Mouse (Mus musculus) heart, postnatal 14 days (tissue): Measurements from ENCODE around the gene Stx6. TPM values are rescaled to one million over a fixed set of nuclear protein-coding genes. Genes with fewer than 3 reads are reported as not detected.

Experiments
- DNase-seq, 2 experiments: peaks; one replicate each; pipeline ENCODE4 v3.0.0; 2021 to 2022
- intact Hi-C: fragments of 180-260 bp; cut with DNase I; formaldehyde crosslinking; loops from one replicate; pipeline ENCODE4 v1.15.1; 2025
- long read RNA-seq, 2 experiments: library from polyadenylated mRNA; stranded (forward); transcript quantifications; one replicate each; pipeline ENCODE4 v2.0.0; 2021
- total RNA-seq, 2 experiments: library from RNA; stranded (reverse); gene quantifications; 2 replicates each; pipeline ENCODE4 v1.2.3; 2021

Stx6 gene
- total RNA-seq, result 10 to 100 TPM; 32.1 to 35.9 TPM
- long read RNA-seq, experiment 1, full-length matches to known transcripts, result 49 of 55 reads
- long read RNA-seq, experiment 1, partial matches to known transcripts, result 2 of 55 reads
- long read RNA-seq, experiment 1, other reads (novel, unspliced or antisense), result 4 of 55 reads
- long read RNA-seq, experiment 2, full-length matches to known transcripts, result 56 of 61 reads
- long read RNA-seq, experiment 2, partial matches to known transcripts, result 0 of 61 reads
- long read RNA-seq, experiment 2, other reads (novel, unspliced or antisense), result 5 of 61 reads

GRCm38 (mm10) chr1:155158141-155158969, at the start of gene Stx6:
Gene Stx6 (plus strand): TSS chr1:155158715.
- DNase-seq, result peak; percentile 98 to 99
- intact Hi-C loops, result loop anchor here (2.0 to 5.0 kb wide), 2 partner anchors 60 to 111 kb away; partner anchors contain the start of gene Ier5

DNA sequence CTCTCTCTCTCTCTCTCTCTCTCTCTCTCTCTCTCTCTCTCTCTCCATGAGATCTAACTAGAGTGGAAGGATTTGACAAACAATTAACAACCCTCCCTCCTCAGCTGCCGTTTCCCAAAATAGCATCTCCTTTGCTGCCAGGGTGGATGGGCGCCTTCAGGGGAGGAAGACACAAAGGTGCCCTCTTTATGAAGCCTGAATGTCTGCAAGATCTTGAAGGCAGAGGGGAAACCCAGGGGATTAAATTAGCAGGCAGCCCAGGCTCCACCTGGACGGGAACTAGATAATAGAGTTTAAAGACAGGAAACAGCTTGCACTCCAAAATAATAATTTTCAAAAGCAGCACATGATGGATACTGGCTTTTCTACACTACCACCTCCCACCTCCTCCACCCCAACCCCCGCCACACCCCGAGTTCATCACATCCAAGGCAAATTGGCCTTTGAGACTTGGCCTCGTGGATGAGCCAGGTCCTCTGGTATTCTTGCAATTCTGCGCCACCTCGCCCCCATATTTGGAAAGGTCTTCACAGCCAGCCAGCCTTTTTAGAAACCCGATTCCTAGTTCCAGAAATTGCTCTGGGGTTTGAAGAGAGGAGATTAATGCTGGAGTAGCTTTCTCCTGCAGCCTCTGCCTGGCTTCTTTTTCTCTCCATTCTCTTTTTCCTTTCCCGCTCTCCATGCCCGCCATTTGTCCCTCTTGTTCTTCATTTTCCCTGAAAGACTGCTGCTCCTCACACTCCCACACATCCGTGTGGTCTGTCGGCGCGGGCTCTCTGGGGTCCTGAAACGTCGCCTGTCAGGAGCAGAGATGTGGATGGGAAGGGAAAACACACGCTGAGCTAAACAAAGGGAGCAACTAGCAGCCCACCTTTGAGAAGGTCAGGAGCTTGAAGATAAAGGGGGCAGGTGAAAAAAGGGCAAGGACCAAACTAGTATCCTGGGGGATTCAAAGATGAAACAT, 48.8 kb upstream of the Stx6 start:
- DNase-seq, result peak in 1 of 2 experiments; percentile 40
- intact Hi-C loops, result loop anchor here (10.0 kb wide), 1 partner anchor 175 kb away; no protein-coding TSS in a partner anchor

DNA sequence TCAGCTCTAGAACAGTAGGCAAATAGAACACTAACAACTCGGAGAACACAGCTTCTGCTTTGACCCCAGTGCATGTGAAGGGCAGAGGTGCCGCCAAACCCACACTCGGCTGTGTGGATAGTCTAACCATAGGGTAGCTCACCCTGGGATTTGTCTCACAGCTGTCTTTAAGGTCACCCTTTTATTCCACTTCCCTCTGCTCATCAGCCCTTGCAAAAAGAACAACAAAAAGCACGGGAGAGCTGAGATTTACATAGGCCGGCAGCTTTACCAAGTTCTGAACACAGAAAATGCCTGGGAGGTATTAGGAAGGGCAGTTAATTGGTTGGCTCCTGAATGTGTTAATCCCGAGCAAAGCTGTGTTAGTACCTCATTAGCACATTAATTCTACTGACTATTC, 47.0 kb upstream of the Stx6 start:
- intact Hi-C loops, result loop anchor here (10.0 kb wide), 1 partner anchor 173 kb away; no protein-coding TSS in a partner anchor
- no peak for DNase-seq

DNA sequence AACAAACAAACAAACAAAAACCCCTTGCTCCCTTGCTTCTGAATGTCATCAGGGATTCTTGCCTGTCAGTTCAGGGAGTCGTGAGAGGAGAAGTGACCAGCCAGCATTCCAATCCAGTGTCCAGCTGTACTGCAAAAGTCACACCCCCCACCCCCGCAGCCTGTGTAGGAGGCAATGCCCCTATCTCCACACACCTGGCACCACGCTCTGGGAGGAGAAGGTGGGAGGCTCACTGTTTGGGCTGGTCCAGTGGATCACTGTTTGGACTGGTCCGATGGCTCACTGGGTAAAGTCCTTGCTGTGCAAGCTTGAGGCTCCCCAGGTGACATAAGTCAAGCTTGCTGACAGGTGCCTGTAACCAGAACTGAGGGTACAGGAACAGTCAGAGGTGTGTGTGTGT, 46.4 kb upstream of the Stx6 start:
- DNase-seq, result no peak
- intact Hi-C loops, result loop anchor here (10.0 kb wide), 1 partner anchor 173 kb away; no protein-coding TSS in a partner anchor

- no peak for DNase-seq
- intact Hi-C loops, result loop anchor here (10.0 kb wide), 1 partner anchor 172 kb away; no protein-coding TSS in a partner anchor
These were observed 45.6 kb upstream of the Stx6 start for GRCm38 (mm10) chr1:155112875-155113274.

- intact Hi-C loops, result loop anchor here (10.0 kb wide), 1 partner anchor 171 kb away; no protein-coding TSS in a partner anchor
- no peak for DNase-seq
These were observed 44.6 kb upstream of the Stx6 start for GRCm38 (mm10) chr1:155113946-155114345.

DNA sequence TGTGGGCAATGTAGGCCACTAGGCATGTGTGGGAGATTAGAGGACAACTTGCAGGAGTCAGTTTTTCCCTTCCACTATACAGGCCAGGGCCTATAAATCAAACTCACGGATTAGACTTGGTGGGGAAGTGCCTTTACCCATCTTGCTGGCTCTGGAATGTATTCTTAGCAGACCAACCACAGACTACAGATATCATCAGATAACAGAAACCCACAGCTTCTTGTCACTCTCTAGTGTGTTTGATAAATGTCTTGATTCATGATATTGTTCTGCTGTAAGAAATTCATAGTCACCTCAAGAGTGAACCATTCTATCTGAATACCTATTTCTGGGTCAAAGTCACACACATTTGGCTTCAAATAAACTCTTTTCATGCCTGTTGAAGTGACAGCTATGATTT, 38.8 kb upstream of the Stx6 start:
- no peak for DNase-seq
- intact Hi-C loops, result loop anchor here (10.0 kb wide), 1 partner anchor 165 kb away; no protein-coding TSS in a partner anchor

GRCm38 (mm10) chr1:155121977-155122939, 36.3 kb upstream of the Stx6 start:
- intact Hi-C loops, result no loop called here
- DNase-seq, result peak; percentile 77 to 87

DNA sequence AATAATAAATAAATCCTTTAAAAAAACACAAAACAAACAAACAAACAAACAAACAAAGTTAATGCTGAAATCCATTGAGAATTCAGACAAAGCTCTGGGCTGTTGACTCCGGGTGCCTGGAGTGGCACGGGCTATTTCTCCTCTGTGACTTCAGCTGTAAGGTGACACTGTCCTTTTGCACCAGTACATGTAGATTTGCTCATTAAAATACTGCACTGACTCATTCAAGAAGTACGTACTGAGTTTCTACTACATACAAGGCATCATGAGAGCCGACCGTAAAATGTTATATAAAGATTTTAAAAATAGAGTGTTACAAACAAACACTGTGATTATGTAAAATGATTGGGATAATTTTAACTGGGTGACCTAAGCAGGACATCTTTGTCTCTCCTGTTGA, 34.1 kb upstream of the Stx6 start:
- intact Hi-C loops, result no loop called here
- no peak for DNase-seq

- intact Hi-C loops, result no loop called here
- DNase-seq, result no peak
These were observed 31.8 kb upstream of the Stx6 start for GRCm38 (mm10) chr1:155126716-155127115.

DNA sequence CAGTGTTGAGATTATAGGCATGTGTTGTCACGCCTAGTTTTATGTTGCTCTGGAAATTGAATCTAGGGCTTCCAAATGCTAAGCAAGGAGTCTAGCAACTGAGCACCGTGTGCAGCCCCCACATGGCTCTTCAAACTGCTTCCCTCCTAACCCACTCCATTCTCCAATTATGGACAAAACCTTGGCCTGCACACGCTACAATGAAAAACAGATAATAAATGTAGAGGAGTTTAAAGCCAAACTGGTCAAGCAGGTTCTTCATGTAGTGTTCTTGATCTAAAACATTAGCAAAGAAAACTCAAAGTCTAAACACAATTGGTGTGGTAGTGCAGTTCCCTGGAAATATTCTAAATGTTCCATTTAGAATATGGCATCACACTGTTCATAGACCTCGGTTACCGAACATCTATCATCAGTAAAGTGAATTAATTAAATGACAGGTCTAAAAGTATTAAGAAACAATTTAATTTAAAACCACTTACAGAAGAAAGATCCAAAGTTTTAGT, 31.0 kb upstream of the Stx6 start:
- intact Hi-C loops, result no loop called here
- DNase-seq, result no peak

- intact Hi-C loops, result no loop called here
- DNase-seq, result no peak
These were observed 23.6 kb upstream of the Stx6 start for GRCm38 (mm10) chr1:155134866-155135265.

- DNase-seq, result peak; percentile 57 to 62
- intact Hi-C loops, result no loop called here
These were observed 19.7 kb upstream of the Stx6 start for GRCm38 (mm10) chr1:155138795-155139194.

DNA sequence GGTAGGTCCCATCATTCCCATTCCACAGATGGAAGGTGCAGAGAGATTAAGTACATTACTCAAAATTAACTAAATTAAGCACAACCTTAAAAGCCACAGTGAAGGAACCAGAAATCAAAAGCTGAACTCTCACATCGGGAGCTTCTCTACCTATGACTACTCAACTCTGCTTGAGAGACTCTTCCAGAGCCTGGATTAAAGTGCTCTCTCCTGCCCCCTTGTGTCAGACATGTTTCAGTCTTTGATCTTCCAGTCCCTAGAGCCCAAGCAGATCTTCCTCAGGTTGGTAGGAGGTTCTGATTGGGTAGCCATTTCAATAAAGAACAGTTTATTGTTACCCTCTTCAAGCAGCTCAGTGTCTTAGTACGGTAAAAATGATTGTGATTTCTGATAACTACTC, 18.4 kb upstream of the Stx6 start:
- peak; percentile 73 to 79 for DNase-seq
- intact Hi-C loops, result loop anchor here (1.0 to 5.0 kb wide), 3 partner anchors 41 to 91 kb away; partner anchors contain the start of gene Ier5

DNA sequence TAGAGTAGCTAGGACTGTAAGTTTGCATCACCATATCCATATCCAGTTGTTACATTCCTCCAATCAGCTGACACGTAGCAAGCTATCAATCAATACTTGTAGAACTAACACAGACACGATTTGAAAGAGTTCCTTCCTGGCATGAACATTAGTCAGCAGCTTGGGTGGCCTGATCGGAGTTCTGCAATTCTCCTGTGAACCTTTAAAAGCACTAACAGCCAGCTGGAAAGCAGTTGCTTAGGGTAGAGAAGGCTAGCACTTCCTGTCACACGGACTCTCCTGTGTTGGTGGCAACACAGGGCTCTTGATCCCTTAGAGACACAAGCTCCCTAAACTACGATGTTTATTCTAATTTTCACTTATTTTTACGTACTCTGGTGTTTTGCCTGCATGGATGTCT, 12.9 kb upstream of the Stx6 start:
- DNase-seq, result peak in 1 of 2 experiments; percentile 19
- intact Hi-C loops, result no loop called here

DNA sequence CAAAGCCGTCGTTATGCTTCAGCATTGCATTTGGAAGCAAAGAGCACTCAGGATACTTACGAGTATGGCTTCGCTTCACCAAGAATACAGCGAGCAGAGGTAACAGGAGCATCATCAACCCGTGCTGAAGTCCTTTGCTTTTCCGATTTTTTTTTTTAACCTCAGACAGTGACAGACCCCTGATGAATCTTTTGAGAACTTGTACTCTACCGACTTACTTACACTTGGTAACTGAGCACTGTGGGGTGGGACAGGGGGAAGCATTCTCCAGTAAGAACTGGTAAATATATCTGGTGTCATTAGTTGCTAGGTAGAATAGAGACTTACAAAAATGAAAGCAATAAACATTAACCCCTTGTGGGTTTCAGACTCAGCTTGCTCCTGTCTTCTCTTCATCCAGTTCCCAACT, 11.9 kb upstream of the Stx6 start, which contains the start of gene Mr1:
Mr1 (minus strand) TSS at position 243 of the 409 bp plus-strand sequence.
- DNase-seq, result peak; percentile 17 to 42
- intact Hi-C loops, result no loop called here

DNA sequence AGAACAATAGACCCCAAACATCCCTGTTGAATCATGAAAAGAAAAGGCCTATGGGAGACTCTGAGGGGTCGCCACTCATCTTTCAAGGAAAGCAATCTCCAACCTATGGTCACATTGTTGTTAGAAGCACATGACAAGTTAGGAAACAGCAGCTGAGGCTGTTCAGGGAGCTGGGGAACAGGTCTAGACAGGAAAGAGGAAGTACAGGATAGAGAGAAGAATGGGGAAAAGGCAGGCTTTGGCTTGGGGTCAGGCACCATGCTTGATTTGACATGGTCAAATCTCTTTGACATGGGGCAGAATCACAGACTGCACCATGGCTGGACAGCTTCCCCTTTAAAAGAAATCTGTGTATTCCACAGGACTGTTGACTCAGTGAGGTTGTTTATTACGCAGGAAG, 11.3 kb upstream of the Stx6 start:
- DNase-seq, result no peak
- intact Hi-C loops, result no loop called here

- DNase-seq, result no peak
- intact Hi-C loops, result no loop called here
These were observed 9.1 kb upstream of the Stx6 start for GRCm38 (mm10) chr1:155149403-155149802.

DNA sequence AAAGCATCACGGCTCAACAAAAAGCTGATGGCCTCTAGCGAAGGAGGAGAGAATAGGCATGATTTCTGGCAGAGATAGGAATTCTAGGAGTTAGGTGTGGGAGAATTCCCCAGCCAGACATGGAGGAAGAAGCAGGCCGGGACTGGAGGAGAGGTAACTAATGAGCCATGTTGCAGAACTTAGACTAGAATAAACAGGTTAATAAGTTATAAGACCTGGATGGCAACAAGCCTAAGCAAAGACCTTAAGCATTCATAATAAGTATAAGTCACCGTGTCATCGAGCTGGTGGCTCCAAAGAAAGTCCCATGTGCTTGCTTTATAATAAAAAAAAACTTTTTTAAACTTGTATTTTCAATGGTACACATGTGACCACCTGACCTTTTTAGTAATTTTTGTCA, 7.7 kb upstream of the Stx6 start:
- no peak for DNase-seq
- intact Hi-C loops, result no loop called here
